Mouse (Mus musculus) testis, postnatal 14 days (tissue): Measurements from ENCODE around the gene Vmn2r111.
"Not testable (repeated sequence)": the region's sequence is repeated elsewhere in the genome, so short reads cannot be mapped to it uniquely, and the experiment has no call there.

Source experiments
- DNase-seq: peaks from one replicate; pipeline ENCODE4 v3.0.0; 2021; ENCODE audit warnings: low spot score

Gene Vmn2r111

GRCm38 (mm10) chr17:22573382-22573781 is at the start of gene Vmn2r111:
Gene Vmn2r111, minus strand, starts transcription at chr17:22573482.
- not testable (repeated sequence) for DNase-seq

- not testable (repeated sequence) for DNase-seq
Observed at GRCm38 (mm10) chr17:22600651-22601050, 27.4 kb upstream of the Vmn2r111 start, which contains the start of gene Vmn2r112. Gene Vmn2r112, plus strand, starts transcription at chr17:22600951.

GRCm38 (mm10) chr17:22520467-22520866 is 52.8 kb downstream of the Vmn2r111 start:
- DNase-seq, result not testable (repeated sequence)

GRCm38 (mm10) chr17:22520037-22520436 is 53.2 kb downstream of the Vmn2r111 start:
- DNase-seq, result not testable (repeated sequence)

GRCm38 (mm10) chr17:22497120-22497519 is 76.2 kb downstream of the Vmn2r111 start:
- DNase-seq, result peak; percentile 58
